Mouse (Mus musculus) midbrain, embryonic 10.5 days (tissue): ENCODE data around the gene Ebna1bp2. TPM values are rescaled to one million over a fixed set of nuclear protein-coding genes. Genes with fewer than 3 reads are reported as not detected.
A peak's percentile ranks its signal among the peaks of the same experiment; 100 is the strongest.

Experiments used
- DNase-seq: peaks from one replicate; pipeline ENCODE4 v3.0.0-alpha.2; 2017; ENCODE audit warnings: low spot score
- H3K27ac ChIP-seq: fragments of 300-500 bp; sonication (generic); replicated peaks from 2 replicates; pipeline ENCODE4 v1.5.1; 2016; ENCODE audit warnings: mild to moderate bottlenecking
- H3K27me3 ChIP-seq: fragments of 300-500 bp; sonication (generic); 2 replicates; pipeline ENCODE4 v1.6.1; 2016; ENCODE audit warnings: low read depth, mild to moderate bottlenecking; ENCODE audit not compliant: poor library complexity, severe bottlenecking
- H3K36me3 ChIP-seq: fragments of 300-500 bp; sonication (generic); 2 replicates; pipeline ENCODE4 v1.6.1; 2016; ENCODE audit warnings: mild to moderate bottlenecking, moderate library complexity
- H3K4me1 ChIP-seq: fragments of 300-500 bp; sonication (generic); 2 replicates; pipeline ENCODE4 v1.6.1; 2016
- H3K4me3 ChIP-seq: fragments of 300-500 bp; sonication (generic); 2 replicates; pipeline ENCODE4 v1.5.1; 2016; ENCODE audit warnings: mild to moderate bottlenecking, moderate library complexity
- H3K9me3 ChIP-seq: fragments of 300-500 bp; sonication (generic); replicated peaks from 2 replicates; pipeline ENCODE4 v1.6.1; 2016; ENCODE audit warnings: mild to moderate bottlenecking
- WGBS: fragments of 180-500 bp; shearing (Covaris S2); methylation state at CpG from one replicate; pipeline ENCODE4 v1.1.7; 2016; 5-methylcytosine and 5-hydroxymethylcytosine counted together
- polyA plus RNA-seq: library from polyadenylated mRNA; unstranded; fragments of >200 nt; fragmentation: Nextera tagmentation; extraction: Ambion mirVana; gene quantifications from 2 replicates; pipeline ENCODE4 v1.2.1, GENCODE M21; 2016

The Ebna1bp2 gene
- 187 and 192 TPM in 2 replicates for polyA plus RNA-seq

DNA sequence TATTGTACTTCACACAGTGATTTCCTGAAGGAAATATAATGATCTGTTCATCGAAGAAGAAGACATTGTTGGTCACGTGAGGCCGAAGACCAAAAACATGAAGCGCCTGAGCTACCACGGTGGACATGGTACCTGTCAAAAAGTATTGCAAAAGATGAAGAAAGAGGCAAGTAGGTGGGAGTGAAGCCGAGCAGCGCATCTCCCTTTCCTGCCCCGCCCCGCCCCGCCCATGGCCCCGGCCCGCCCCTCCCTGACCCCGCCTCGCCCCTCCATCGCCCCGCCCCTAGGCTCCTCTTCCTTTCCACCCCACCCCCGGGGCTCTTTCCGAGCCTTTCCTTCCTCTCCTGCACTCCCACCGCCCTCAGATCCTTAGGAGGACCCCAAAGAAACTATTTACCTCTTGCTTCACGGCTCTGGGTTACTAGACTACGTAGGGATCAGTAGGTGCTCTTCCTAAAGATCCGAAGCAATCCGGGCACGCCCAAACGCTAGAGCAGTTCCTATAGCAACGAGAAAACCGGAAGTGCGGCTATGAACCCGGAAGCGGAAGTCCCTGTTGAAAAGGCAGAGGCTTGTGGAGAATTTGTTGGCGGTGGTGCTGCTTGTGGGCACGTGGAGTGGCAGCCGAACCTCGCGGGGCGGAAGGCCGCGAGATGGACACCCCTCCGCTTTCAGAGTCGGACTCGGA lies at the start of gene Ebna1bp2, which contains the start of gene Cfap57:
Ebna1bp2 (plus strand) TSS at position 521 of the 688 bp plus-strand sequence.
Cfap57 (minus strand) TSS at position 499 of the 688 bp plus-strand sequence.
- peak; percentile 93 for DNase-seq
- Histone ChIP-seq H3K27me3 (no peaks in the 10 kb centered on the region), H3K9me3 (no peaks in the 10 kb centered on the region; the same call in 1 of the 2 replicates), H3K4me1 (peaks cover 13% of the 10 kb centered on the region), H3K4me3 (peak within 1 kb of the TSS; percentile 91), H3K36me3 (peaks cover 29% of the 10 kb centered on the region), H3K27ac (peak within 1 kb of the TSS; percentile 80)
- WGBS, result under 1% methylated on average over 38 of the region's 41 CpGs

DNA sequence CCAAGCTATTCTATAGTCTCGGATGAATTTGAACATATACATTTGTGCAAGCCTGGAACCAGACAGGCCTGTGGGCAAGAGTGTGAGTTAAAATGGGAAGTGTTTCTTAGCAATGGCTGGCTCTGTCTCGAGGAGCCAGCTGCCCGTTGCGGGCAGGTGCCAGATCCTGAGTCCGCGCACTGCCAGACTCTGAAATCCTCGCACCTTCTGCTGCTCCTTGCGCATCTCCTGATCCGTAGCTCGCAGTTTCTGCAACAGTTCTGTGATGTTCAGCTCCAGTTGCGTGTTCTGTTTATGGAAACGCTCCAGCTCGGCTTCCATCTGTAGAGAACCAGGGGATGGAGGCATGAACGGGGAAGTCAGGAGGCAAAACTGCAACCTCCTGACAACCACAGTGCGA lies 49.2 kb upstream of the Ebna1bp2 start:
- no peak for DNase-seq
- H3K27ac ChIP-seq, result no peak overlapping the region
- WGBS, result 88% methylated on average over 14 of the region's 15 CpGs

DNA sequence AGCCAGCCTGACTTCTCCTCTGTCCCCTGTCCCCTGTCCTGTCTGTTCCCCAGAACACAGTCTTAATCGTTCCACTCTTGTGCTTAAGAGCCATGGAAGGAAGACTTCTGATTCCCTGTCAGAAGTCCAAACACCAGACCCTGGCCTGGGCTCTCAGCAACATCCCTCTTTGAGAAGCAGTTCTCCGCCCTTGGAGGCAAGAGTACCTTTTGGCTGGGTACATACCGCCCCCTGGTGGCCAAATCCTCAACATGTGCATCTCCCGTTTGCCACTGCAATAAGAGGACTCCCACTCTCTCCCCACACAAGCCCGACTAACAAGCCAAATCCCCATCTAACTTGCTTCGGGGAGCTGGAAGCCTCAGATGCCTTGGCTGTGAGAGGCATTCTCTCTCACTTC lies 44.5 kb upstream of the Ebna1bp2 start:
- Histone ChIP-seq H3K27me3 (peaks cover 10% of the 10 kb centered on the region), H3K4me1 (no peaks in the 10 kb centered on the region), H3K4me3 (no peak overlapping the region), H3K36me3 (no peaks in the 10 kb centered on the region), H3K9me3 (0 out of 2 replicates have a peak, but pooled peaks cover 3% of the 10 kb centered on the region), H3K27ac (no peak overlapping the region)
- DNase-seq, result peak; percentile 90
- WGBS, result 10% methylated on average over 6 of the region's 6 CpGs

More for the DNA sequence above, 49.2 kb upstream of the Ebna1bp2 start:
- H3K36me3 ChIP-seq, result no peaks in the 10 kb centered on the region
- no peak overlapping the region for H3K4me3 ChIP-seq
- H3K4me1 ChIP-seq, result no peaks in the 10 kb centered on the region
- peaks cover 12% of the 10 kb centered on the region for H3K27me3 ChIP-seq
- no peaks in the 10 kb centered on the region for H3K9me3 ChIP-seq

DNA sequence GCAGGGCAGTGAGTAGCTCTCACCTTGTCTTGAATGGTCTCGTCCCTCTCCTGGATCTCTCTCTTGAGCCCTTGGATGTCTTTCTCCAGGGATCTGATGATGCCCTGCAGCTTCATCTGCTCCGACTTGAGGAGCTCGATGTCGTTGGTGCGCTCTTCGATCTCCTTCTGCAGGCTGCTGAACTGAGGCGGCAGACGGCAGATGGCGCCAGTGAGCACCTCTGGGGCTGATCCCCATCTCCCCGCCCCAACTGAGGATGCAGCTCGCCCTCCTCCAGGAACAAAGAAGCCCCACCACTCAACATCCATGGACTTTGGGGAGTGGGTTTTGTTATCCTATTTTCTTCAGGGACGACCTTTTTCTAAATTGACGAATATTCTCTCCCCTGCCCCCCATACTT lies 41.3 kb upstream of the Ebna1bp2 start:
- 50% methylated on average over 13 of the region's 13 CpGs for WGBS
- DNase-seq, result peak; percentile 26
- H3K9me3 ChIP-seq, result 0 out of 2 replicates have a peak, but pooled peaks cover 3% of the 10 kb centered on the region
- H3K36me3 ChIP-seq, result no peaks in the 10 kb centered on the region
- peaks cover 8% of the 10 kb centered on the region for H3K4me1 ChIP-seq
- peaks cover 10% of the 10 kb centered on the region for H3K27me3 ChIP-seq
- no peak overlapping the region for H3K4me3 ChIP-seq
- H3K27ac ChIP-seq, result no peak overlapping the region

DNA sequence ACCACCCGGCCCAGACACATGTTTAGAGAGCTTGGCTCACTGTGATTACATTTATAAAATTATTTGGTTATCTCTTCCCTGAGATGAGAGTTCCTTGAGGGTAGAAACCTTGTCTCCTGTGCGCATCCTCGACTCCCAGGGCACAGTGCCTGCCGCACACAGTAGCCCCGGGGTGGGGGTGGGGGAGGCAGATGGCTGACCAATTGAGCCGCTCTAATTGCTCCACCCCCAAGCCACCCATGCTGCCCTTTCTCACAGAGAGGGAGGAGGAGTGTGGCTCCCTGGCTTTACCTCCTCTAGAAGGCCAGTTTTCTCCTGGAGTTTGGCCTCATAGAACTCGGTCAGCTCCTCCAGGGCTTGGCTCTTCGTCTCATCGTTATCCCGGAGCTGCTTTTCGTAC lies 39.1 kb upstream of the Ebna1bp2 start:
- 46% methylated on average over 11 of the region's 11 CpGs for WGBS
- peak overlapping the region; percentile 63 for H3K27ac ChIP-seq
- DNase-seq, result no peak
- no peaks in the 10 kb centered on the region for H3K36me3 ChIP-seq
- 0 out of 2 replicates have a peak, but pooled peaks cover 3% of the 10 kb centered on the region for H3K9me3 ChIP-seq
- H3K4me3 ChIP-seq, result no peak overlapping the region
- peaks cover 7% of the 10 kb centered on the region for H3K27me3 ChIP-seq
- peaks cover 8% of the 10 kb centered on the region for H3K4me1 ChIP-seq

DNA sequence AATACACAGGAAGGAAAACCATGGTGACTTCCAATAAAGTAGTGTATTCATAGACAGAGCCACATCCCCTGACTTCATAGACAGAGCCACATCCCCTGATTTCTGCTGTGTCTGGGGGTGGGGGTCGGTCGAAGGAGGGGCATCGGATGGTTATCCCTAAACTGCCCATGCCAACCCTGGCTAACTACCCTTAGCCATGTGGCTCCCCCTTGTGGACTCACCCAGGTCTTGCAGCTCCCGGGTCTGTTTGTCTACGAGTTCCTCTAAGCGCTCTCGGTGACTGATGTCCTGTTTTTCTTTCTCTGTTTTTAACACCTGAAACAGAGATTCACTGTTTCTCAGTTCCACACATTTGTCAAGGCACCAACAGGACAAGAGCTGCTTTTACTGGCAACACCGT lies 38.0 kb upstream of the Ebna1bp2 start:
- Histone ChIP-seq H3K9me3 (0 out of 2 replicates have a peak, but pooled peaks cover 3% of the 10 kb centered on the region), H3K27ac (no peak overlapping the region), H3K36me3 (no peaks in the 10 kb centered on the region), H3K27me3 (no peaks in the 10 kb centered on the region), H3K4me3 (no peak overlapping the region), H3K4me1 (peaks cover 15% of the 10 kb centered on the region)
- 95% methylated on average over 8 of the region's 8 CpGs for WGBS
- DNase-seq, result no peak

DNA sequence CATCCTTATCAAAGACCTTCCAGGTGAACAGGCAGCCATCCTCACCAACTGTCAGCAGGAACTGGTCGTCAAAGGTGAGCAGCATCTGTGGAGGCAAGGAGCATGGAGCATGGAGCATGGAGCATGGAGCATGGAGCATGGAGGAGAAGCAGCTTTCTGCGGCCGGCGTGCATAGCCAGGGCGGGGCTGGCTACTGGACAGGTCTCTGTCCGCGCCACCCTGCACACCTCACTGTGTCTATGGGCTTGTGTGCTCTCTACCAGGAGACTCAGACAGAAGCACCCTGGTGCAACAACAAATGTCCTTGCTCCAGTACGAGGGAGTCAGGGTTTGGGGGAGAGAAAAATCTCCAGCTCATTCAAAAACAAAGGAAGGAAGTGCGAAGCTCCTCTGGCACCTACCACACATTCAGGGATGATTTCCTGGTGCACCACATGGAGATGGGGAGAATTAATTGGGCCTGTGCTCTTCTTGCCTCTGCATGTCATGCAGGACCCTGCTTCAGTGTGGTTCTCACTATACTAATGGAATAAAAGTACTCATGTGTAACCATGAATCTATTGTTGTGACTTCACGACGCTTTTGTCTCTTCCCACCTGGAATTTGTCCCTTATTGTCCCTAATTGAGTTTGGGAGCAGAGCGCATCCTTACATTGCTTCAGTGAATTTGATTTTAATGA lies 31.4 kb upstream of the Ebna1bp2 start:
- Histone ChIP-seq H3K27ac (peak overlapping the region; percentile 61), H3K36me3 (no peaks in the 10 kb centered on the region), H3K27me3 (peaks cover 6% of the 10 kb centered on the region), H3K4me3 (peak overlapping the region; percentile 18; the same call in 1 of the 2 replicates), H3K4me1 (peaks cover 28% of the 10 kb centered on the region), H3K9me3 (no peaks in the 10 kb centered on the region)
- DNase-seq, result no peak
- WGBS, result 62% methylated on average over 12 of the region's 12 CpGs

DNA sequence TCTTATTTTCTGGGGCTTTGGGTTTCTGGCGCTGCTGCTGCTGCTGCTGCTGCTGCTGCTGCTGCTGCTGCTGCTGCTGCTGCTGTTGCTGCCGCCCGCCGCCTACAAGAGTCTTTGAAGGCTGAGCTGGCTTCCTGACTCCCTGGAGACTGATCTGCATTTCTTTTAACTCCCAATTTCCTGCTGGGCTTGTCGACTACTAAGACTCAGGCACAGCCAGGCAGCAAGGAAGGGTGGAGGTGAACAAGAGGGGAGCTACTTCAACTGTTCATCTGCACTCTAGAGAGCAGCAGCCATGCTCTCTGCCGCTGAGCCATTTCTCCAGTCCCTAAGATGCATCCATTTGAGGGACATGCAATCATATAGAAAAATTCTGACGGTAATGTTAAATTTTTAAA lies 30.9 kb upstream of the Ebna1bp2 start:
- H3K9me3 ChIP-seq, result no peaks in the 10 kb centered on the region
- no peaks in the 10 kb centered on the region for H3K36me3 ChIP-seq
- H3K27ac ChIP-seq, result peak overlapping the region; percentile 61
- peak; percentile 33 for DNase-seq
- H3K27me3 ChIP-seq, result peaks cover 6% of the 10 kb centered on the region
- peaks cover 28% of the 10 kb centered on the region for H3K4me1 ChIP-seq
- WGBS, result 4% methylated on average over 7 of the region's 7 CpGs
- H3K4me3 ChIP-seq, result peak overlapping the region; percentile 18; the same call in 1 of the 2 replicates

DNA sequence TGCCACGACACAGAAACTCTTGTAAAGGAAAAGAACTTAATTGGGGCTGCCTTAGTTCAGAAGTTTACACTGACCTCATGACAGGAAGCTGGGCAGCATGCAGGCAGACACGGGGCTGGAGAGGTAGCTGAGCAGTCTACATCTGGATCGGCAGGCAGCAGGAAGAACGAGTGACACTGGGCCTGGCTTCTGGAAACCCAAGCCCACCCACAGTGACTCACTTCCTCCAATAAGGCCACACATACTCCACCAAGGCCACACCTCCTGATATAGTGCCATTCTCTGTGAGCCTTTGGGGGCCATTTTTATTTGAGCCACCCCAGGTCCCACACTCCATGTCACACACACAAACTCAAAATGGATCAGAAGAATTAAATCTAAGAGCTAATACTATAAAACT lies 16.5 kb upstream of the Ebna1bp2 start:
- no peaks in the 10 kb centered on the region for H3K9me3 ChIP-seq
- no peaks in the 10 kb centered on the region for H3K27me3 ChIP-seq
- DNase-seq, result no peak
- H3K4me1 ChIP-seq, result peaks cover 5% of the 10 kb centered on the region
- H3K27ac ChIP-seq, result no peak overlapping the region
- WGBS, result 66% methylated on average over 4 of the region's 4 CpGs
- H3K4me3 ChIP-seq, result no peak overlapping the region
- H3K36me3 ChIP-seq, result no peaks in the 10 kb centered on the region

DNA sequence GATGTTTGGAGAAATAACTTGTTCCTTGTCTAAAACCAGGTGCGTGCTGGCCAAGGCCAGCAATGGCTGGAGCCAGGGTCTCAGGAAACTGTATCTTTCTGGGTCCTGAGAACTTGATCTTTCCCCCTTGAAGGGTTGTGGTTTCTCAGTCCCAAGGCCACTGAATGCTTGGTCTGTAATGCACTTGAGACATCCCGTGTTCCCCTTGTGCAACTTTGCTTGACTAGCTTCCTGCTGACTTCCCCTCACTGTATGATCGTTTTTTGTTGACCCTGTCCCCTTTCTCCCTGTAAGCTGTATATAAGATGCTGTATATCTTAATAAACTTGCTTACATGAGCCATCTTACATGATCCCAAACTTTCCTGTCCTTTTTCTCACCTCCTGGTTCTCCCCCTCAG lies 10.8 kb upstream of the Ebna1bp2 start:
- H3K27me3 ChIP-seq, result 0 out of 2 replicates have a peak, but pooled peaks cover 7% of the 10 kb centered on the region
- H3K4me1 ChIP-seq, result peaks cover 5% of the 10 kb centered on the region
- no peaks in the 10 kb centered on the region for H3K9me3 ChIP-seq
- H3K36me3 ChIP-seq, result no peaks in the 10 kb centered on the region
- no peak for DNase-seq
- H3K27ac ChIP-seq, result no peak overlapping the region
- H3K4me3 ChIP-seq, result no peak overlapping the region
- WGBS, result 84% methylated on average over 3 of the region's 3 CpGs

DNA sequence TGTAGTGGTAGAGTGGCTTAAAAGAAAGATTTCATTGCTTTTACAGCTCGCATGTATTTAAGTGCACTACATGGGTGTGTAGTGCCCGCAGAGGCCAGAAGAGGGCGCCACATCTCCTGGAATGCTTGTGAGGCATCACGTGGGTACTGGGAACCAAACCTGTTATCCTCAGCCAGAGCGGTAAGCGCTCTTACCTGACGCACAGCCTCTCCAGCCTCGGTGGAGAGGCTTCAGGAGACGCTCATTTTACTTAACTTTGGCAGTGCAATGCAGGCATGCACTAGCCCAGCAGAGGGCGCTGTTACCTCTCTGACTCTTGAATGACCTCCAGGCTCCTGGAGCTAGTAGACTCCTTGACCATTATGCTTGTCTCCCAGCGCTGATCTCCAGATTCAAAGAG lies 8.0 kb upstream of the Ebna1bp2 start:
- Histone ChIP-seq H3K36me3 (no peaks in the 10 kb centered on the region), H3K27ac (no peak overlapping the region), H3K4me1 (peaks cover 5% of the 10 kb centered on the region), H3K27me3 (0 out of 2 replicates have a peak, but pooled peaks cover 7% of the 10 kb centered on the region), H3K9me3 (no peaks in the 10 kb centered on the region; the same call in 1 of the 2 replicates), H3K4me3 (no peak overlapping the region)
- peak; percentile 42 for DNase-seq
- 27% methylated on average over 11 of the region's 11 CpGs for WGBS

DNA sequence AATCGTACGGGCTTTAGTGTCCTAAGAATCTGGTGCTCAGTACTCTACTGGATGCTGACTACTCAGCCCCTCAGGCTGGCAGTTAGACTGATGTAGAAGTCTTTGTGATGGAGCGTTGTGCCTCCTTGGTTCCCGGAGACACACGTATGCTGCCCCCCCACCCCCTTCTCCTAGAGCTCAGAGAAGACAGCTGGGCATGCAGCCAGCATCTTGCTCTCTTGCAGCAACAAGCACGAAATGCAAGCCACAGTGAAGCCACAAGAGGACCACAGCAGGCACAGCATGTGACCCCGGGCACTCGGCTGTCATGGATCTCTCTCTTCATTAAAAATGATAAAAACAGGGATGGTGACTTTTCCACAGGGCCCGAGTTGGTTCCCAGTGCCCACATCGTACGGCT lies 5.2 kb upstream of the Ebna1bp2 start:
- no peaks in the 10 kb centered on the region for H3K36me3 ChIP-seq
- DNase-seq, result no peak
- H3K9me3 ChIP-seq, result no peaks in the 10 kb centered on the region; the same call in 1 of the 2 replicates
- no peak overlapping the region for H3K4me3 ChIP-seq
- no peak overlapping the region for H3K27ac ChIP-seq
- no peaks in the 10 kb centered on the region for H3K27me3 ChIP-seq
- 90% methylated on average over 11 of the region's 11 CpGs for WGBS
- H3K4me1 ChIP-seq, result no peaks in the 10 kb centered on the region

DNA sequence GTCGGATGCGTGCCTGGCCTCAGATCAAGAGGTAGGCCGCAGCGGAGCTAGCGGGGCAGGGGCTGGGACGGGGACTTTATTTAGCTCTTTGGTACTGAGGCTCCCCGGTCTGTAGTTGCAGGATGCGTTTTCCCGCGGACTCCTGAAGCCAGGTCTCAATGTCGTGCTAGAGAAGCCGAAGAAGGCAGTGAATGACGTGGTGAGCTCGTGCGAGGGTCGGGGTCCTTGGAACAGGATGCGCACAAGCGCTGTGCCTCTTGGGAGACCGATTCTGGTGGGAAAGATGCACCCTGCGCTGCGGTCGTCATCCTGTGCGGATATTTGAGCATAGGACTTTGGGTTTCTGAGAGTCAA lies 345 bp downstream of the Ebna1bp2 start:
- no peaks in the 10 kb centered on the region; the same call in 1 of the 2 replicates for H3K9me3 ChIP-seq
- WGBS, result under 1% methylated on average over 23 of the region's 23 CpGs
- H3K36me3 ChIP-seq, result peaks cover 34% of the 10 kb centered on the region
- H3K27ac ChIP-seq, result peak overlapping the region; percentile 80
- H3K27me3 ChIP-seq, result no peaks in the 10 kb centered on the region
- H3K4me3 ChIP-seq, result peak overlapping the region; percentile 91
- H3K4me1 ChIP-seq, result peaks cover 13% of the 10 kb centered on the region
- DNase-seq, result no peak
